Mouse (Mus musculus) hindbrain, embryonic 16.5 days (tissue): ENCODE data around the gene Best3. TPM values are rescaled to one million over a fixed set of nuclear protein-coding genes. Genes with fewer than 3 reads are reported as not detected.

Experiments
- ATAC-seq: fragments of 200-750 bp; cut with Nextera tagmentation; 2 replicates; pipeline ENCODE4 v1.8.0; 2017; ENCODE audit warnings: moderate TSS enrichment, moderate library complexity
- H3K27ac ChIP-seq: fragments of 300-500 bp; sonication (generic); 2 replicates; pipeline ENCODE4 v1.5.1; 2014; ENCODE audit warnings: low read depth, mild to moderate bottlenecking, control low read depth, low read length, moderate library complexity
- H3K27me3 ChIP-seq: fragments of 300-500 bp; sonication (generic); replicated peaks from 2 replicates; pipeline ENCODE4 v1.6.1; 2014; ENCODE audit warnings: low read length; ENCODE audit not compliant: control insufficient read depth, insufficient read depth
- H3K36me3 ChIP-seq: fragments of 300-500 bp; sonication (generic); 2 replicates; pipeline ENCODE4 v1.6.1; 2014; ENCODE audit warnings: mild to moderate bottlenecking, low read length, moderate library complexity, mixed read lengths; ENCODE audit not compliant: control insufficient read depth, insufficient read depth
- H3K4me1 ChIP-seq: fragments of 300-500 bp; sonication (generic); 2 replicates; pipeline ENCODE4 v1.6.1; 2014; ENCODE audit warnings: low read depth, low read length; ENCODE audit not compliant: control insufficient read depth, insufficient read depth
- H3K4me2 ChIP-seq: fragments of 300-500 bp; sonication (generic); 2 replicates; pipeline ENCODE4 v1.6.1; 2014; ENCODE audit warnings: mild to moderate bottlenecking, low read length, control low read depth, moderate library complexity
- H3K4me3 ChIP-seq: fragments of 300-500 bp; sonication (generic); 2 replicates; pipeline ENCODE4 v1.5.1; 2014; ENCODE audit warnings: mild to moderate bottlenecking, low read length, control low read depth, moderate library complexity
- H3K9ac ChIP-seq: fragments of 300-500 bp; sonication (generic); 2 replicates; pipeline ENCODE4 v1.6.1; 2014; ENCODE audit warnings: low read depth, mild to moderate bottlenecking, control low read depth, low read length, moderate library complexity
- H3K9me3 ChIP-seq: fragments of 300-500 bp; sonication (generic); 2 replicates; pipeline ENCODE4 v1.6.1; 2014; ENCODE audit warnings: mild to moderate bottlenecking, low read length, moderate library complexity; ENCODE audit not compliant: control insufficient read depth
- WGBS: fragments of 180-500 bp; shearing (Covaris S2); extraction: QIAGEN DNeasy Blood & Tissue Kit; methylation state at CpG from one replicate; pipeline ENCODE4 v1.1.7; 2014; 5-methylcytosine and 5-hydroxymethylcytosine counted together
- polyA plus RNA-seq: library from polyadenylated mRNA; unstranded; fragments of >200 nt; fragmentation: Nextera tagmentation; extraction: Ambion mirVana; gene quantifications from 2 replicates; pipeline ENCODE4 v1.2.1, GENCODE M21; 2015

Gene Best3
- polyA plus RNA-seq, 1 experiment from 2014 or later: 0.16 TPM

- H3K4me3 ChIP-seq: no peak overlapping the region
- no peaks in the 10 kb centered on the region for H3K36me3 ChIP-seq
- H3K27me3 ChIP-seq: no peaks in the 10 kb centered on the region
- no peaks in the 10 kb centered on the region for H3K4me1 ChIP-seq
- WGBS: 84% methylated on average over 4 of the region's 4 CpGs
- no peak overlapping the region for H3K4me2 ChIP-seq
- H3K9ac ChIP-seq: no peak overlapping the region
- no peak overlapping the region for H3K27ac ChIP-seq
- no peak for ATAC-seq
- no peaks in the 10 kb centered on the region for H3K9me3 ChIP-seq
Measured at GRCm38 (mm10) chr10:116968741-116969140, 17.4 kb upstream of the Best3 start.

DNA sequence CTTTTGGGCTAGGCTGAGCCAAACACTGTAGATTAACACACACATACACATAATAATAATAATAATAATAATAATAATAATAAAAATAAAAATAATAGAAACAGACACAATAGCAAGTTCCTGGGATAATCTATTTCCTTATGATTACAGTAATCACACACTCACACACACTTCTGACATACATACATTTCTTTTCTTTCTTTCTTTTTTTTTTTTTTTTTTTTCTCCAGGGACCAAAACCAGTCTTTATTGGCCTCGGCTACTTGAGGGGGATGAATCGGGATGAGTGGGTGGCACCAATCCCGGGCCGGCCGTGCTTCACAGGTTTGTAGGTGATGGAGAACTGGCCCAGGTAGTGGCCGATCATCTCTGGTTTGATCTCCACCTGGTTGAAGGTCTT, 13.6 kb upstream of the Best3 start, which contains the start of gene Gm10271:
Gene Gm10271, minus strand, starts transcription at position 101 of the 400 bp plus-strand sequence.
- no peak for ATAC-seq
- Histone ChIP-seq H3K9me3 (no peaks in the 10 kb centered on the region), H3K4me3 (no peak within 1 kb of the TSS), H3K4me2 (no peak within 1 kb of the TSS), H3K9ac (no peak within 1 kb of the TSS), H3K27ac (no peak within 1 kb of the TSS), H3K36me3 (no peaks in the 10 kb centered on the region), H3K27me3 (no peaks in the 10 kb centered on the region), H3K4me1 (no peaks in the 10 kb centered on the region)
- 99% methylated on average over 6 of the region's 6 CpGs for WGBS

DNA sequence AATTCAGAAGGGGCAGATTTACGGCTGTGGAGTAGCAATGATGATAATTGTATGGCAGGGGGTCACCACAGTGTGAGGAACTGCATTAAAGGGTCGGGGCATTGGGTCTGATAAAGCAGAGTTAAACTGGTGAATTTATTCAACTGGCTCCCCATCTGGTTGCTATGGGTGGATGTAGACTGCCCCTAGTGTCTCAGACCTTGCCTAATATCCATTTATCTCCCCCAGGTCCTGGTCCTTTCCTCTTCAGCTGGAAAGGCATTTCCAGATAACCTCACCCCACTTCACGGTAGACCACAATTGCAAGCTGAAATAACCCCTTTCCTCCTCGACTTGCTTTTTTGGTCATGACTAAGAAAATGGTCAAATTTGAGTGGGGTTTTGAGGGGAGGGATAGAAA, 8.7 kb upstream of the Best3 start:
- 66% methylated on average over 4 of the region's 4 CpGs for WGBS
- Histone ChIP-seq H3K4me2 (no peak overlapping the region), H3K4me3 (no peak overlapping the region), H3K27me3 (no peaks in the 10 kb centered on the region), H3K9ac (no peak overlapping the region), H3K36me3 (no peaks in the 10 kb centered on the region), H3K27ac (no peak overlapping the region), H3K4me1 (no peaks in the 10 kb centered on the region), H3K9me3 (no peaks in the 10 kb centered on the region)
- ATAC-seq: no peak

DNA sequence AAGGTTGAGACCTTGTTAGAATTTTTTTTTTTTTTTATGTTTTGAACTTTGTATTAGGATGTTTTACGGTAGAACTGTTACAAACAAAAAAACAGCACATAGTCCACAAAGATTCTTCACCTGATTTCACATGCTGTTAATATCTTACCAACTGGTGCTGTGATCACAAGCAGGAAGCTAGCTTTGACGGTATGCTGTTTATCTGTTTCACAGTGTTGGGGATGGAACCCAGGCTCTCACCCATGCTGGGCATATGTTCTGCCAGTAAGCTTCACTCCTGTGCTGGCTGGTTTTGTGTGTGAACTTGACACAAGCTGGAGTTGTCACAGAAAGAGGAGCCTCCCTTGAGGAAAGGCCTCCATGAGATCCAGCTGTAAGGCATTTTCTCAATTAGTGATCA, 8.3 kb upstream of the Best3 start:
- no peak overlapping the region for H3K27ac ChIP-seq
- H3K4me2 ChIP-seq: no peak overlapping the region
- WGBS: 86% methylated on average over 2 of the region's 2 CpGs
- H3K27me3 ChIP-seq: no peaks in the 10 kb centered on the region
- no peak overlapping the region for H3K4me3 ChIP-seq
- no peaks in the 10 kb centered on the region for H3K9me3 ChIP-seq
- no peak for ATAC-seq
- no peaks in the 10 kb centered on the region for H3K4me1 ChIP-seq
- H3K36me3 ChIP-seq: no peaks in the 10 kb centered on the region
- H3K9ac ChIP-seq: no peak overlapping the region

GRCm38 (mm10) chr10:116978841-116979240, 7.3 kb upstream of the Best3 start:
- no peaks in the 10 kb centered on the region for H3K36me3 ChIP-seq
- H3K27ac ChIP-seq: no peak overlapping the region
- no peaks in the 10 kb centered on the region for H3K4me1 ChIP-seq
- no peak overlapping the region for H3K4me2 ChIP-seq
- ATAC-seq: no peak
- H3K9ac ChIP-seq: no peak overlapping the region
- no peaks in the 10 kb centered on the region for H3K9me3 ChIP-seq
- H3K4me3 ChIP-seq: no peak overlapping the region
- H3K27me3 ChIP-seq: no peaks in the 10 kb centered on the region
- WGBS: 90% methylated on average over 9 of the region's 9 CpGs

- H3K9ac ChIP-seq: no peak overlapping the region
- WGBS: 81% methylated on average over 4 of the region's 4 CpGs
- no peaks in the 10 kb centered on the region for H3K27me3 ChIP-seq
- no peak overlapping the region for H3K4me3 ChIP-seq
- H3K36me3 ChIP-seq: no peaks in the 10 kb centered on the region
- H3K9me3 ChIP-seq: no peaks in the 10 kb centered on the region
- H3K27ac ChIP-seq: no peak overlapping the region
- H3K4me1 ChIP-seq: no peaks in the 10 kb centered on the region
- no peak for ATAC-seq
- no peak overlapping the region for H3K4me2 ChIP-seq
Measured at GRCm38 (mm10) chr10:116980273-116980672, 5.8 kb upstream of the Best3 start.

DNA sequence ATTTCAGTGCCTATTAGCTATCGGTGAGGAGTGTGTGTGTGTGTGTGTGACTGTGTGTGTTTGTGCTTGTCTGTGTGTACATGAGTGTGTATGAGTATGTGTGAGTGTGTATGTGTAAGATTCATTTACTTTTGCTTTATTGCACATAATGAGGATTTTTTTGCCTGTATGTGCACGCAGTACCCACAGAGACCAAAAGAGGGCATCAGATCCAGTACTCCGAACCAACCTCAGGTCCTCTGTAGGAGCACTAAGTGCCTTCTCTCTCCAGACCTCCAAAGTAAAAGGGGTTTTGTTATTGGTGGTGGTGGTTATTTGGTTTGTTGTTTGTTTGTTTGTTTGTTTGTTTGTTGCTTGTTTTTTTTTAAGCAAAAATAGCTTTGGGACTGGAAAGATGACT, 5.2 kb upstream of the Best3 start:
- H3K9ac ChIP-seq: no peak overlapping the region
- 79% methylated on average over 3 of the region's 3 CpGs for WGBS
- no peaks in the 10 kb centered on the region for H3K36me3 ChIP-seq
- H3K4me1 ChIP-seq: no peaks in the 10 kb centered on the region
- no peaks in the 10 kb centered on the region for H3K27me3 ChIP-seq
- no peaks in the 10 kb centered on the region for H3K9me3 ChIP-seq
- no peak overlapping the region for H3K27ac ChIP-seq
- ATAC-seq: no peak
- H3K4me3 ChIP-seq: no peak overlapping the region
- no peak overlapping the region for H3K4me2 ChIP-seq

DNA sequence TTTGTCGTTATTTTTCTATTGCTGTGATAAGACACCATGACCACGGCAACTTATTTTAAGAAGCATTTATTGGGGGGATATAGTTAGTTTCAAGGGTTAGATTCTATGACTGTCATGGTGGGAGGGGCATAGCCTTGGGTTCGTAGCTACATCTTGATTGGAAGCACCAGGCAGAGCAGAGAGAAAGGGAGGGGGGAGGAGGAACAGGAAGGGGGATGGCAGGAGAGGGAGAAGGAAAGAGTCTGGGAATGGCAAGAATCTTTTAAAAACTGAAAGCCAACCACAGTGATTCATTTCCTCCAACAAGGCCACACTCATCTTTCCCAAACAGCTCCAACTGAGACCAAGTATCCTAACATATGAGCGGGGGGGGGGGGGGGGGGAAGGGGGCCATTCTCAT, 3.6 kb upstream of the Best3 start:
- H3K27ac ChIP-seq: no peak overlapping the region

DNA sequence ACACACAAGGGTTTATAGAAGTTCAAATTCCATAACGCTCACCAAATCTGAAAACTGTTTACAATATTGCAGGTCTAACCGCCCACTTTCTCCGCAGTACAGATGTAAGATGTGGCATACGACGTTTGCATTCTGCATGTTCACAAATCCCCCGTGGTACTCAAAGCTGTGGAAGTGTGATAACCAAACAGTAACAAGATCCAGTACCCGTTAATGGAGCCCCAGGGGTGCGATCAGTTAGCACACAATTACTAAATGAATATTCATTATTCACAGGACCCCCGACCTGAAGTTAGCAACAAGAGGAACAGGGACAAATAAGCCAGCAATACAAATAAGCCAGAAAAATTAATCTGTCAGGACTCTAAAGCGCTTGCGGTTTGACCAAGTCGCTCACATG, 1.3 kb upstream of the Best3 start:
- 48% methylated on average over 12 of the region's 12 CpGs for WGBS

More for the DNA sequence above, 3.6 kb upstream of the Best3 start:
- Histone ChIP-seq H3K4me2 (no peak overlapping the region), H3K4me3 (no peak overlapping the region), H3K9me3 (no peaks in the 10 kb centered on the region), H3K36me3 (no peaks in the 10 kb centered on the region), H3K27me3 (no peaks in the 10 kb centered on the region), H3K9ac (no peak overlapping the region), H3K4me1 (peaks cover 6% of the 10 kb centered on the region; the same call in 1 of the 2 replicates)
- no peak for ATAC-seq
- 76% methylated on average over 4 of the region's 4 CpGs for WGBS

DNA sequence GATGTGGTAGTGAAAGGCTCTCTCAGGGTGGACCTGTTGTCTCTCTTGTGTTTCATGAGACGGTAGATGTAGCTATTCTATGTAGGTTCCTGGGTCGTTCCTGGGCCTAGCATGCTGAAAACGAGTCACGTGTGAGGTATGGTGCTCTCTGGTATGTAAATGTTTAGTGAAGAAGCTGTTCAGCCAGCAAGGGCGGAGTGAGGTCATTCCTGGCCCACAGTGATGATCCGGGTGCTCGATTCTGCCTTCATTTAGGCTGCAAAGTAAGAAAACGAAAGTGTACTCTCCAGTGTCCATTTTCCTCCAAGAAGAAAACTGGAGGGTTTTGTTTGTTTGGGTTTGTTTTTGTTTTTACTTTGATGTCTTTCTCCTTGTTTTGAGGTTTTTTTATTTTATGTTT, 7.9 kb downstream of the Best3 start:
- Histone ChIP-seq H3K9ac (no peak overlapping the region), H3K9me3 (no peaks in the 10 kb centered on the region), H3K4me3 (no peak overlapping the region), H3K4me2 (no peak overlapping the region), H3K36me3 (no peaks in the 10 kb centered on the region), H3K27me3 (no peaks in the 10 kb centered on the region), H3K27ac (no peak overlapping the region), H3K4me1 (no peaks in the 10 kb centered on the region)
- ATAC-seq: no peak
- WGBS: 89% methylated on average over 8 of the region's 8 CpGs

More for the DNA sequence above, 1.3 kb upstream of the Best3 start:
- Histone ChIP-seq H3K9me3 (no peaks in the 10 kb centered on the region), H3K9ac (no peak overlapping the region), H3K4me3 (no peak overlapping the region), H3K27me3 (no peaks in the 10 kb centered on the region), H3K4me2 (no peak overlapping the region), H3K4me1 (peaks cover 6% of the 10 kb centered on the region; the same call in 1 of the 2 replicates), H3K27ac (no peak overlapping the region), H3K36me3 (no peaks in the 10 kb centered on the region)
- no peak for ATAC-seq
